Mouse (Mus musculus): Measurements from ENCODE around the gene Opcml. TPM values are rescaled to one million over a fixed set of nuclear protein-coding genes. Genes with fewer than 3 reads are reported as not detected.

Gene Opcml
- polyA plus RNA-seq, 1 experiment: 0.06 TPM

- no peak overlapping the region for H3ac ChIP-seq (ENCODE audit: control insufficient read depth, insufficient read length, low read depth)
- no peaks in the 10 kb centered on the region for H3K79me2 ChIP-seq (ENCODE audit: control insufficient read depth, insufficient read depth)
- TF ChIP-seq FOSL1 (IDR thresholded peaks at IDR 0.05; ENCODE audit: insufficient read depth, low read length, poor library complexity, severe bottlenecking) (no peak), MAX (IDR thresholded peaks at IDR 0.05) (no peak), MYOG (IDR thresholded peaks at IDR 0.05; ENCODE audit: control insufficient read depth, extremely low read depth, insufficient read length) (no peak), CTCF (IDR thresholded peaks at IDR 0.05; ENCODE audit: control insufficient read depth, insufficient read depth, insufficient read length) (no peak), CEBPB (IDR thresholded peaks at IDR 0.05; ENCODE audit: low read depth) (no peak), MYOD1 (IDR thresholded peaks at IDR 0.05; ENCODE audit: control insufficient read depth, insufficient read length, low read depth) (no peak)
- no peak overlapping the region for H3K4me3 ChIP-seq (ENCODE audit: insufficient read depth, poor library complexity, severe bottlenecking)
- H3K27me3 ChIP-seq (ENCODE audit: control insufficient read depth, insufficient read depth, insufficient read length): no peaks in the 10 kb centered on the region
- H3K36me3 ChIP-seq (ENCODE audit: control insufficient read depth, insufficient read depth): no peaks in the 10 kb centered on the region
- H3K79me3 ChIP-seq (ENCODE audit: low read depth): no peaks in the 10 kb centered on the region
Measured at GRCm38 (mm10) chr9:28621939-28622338, 831.4 kb downstream of the Opcml start.

DNA sequence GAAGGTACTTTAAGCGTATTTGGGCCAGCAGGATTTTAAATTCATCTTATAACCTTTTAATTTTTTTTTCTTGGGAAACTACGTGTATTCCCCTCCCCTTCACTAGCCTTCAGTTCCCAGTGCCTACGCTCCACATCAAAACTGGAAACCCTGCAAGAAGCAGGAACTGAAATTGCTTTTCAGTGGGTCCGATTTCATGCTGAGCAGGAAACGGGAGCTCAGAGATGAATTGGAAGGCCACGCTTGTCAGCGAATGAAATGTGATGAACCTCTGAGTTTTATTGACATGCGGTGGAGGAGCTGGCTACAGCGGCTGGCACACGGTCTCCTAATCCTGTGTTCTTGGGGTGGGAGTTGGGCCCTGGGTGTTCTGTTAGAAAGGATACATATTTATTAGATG lies 834.3 kb downstream of the Opcml start:
- TF ChIP-seq CTCF (IDR thresholded peaks at IDR 0.05; ENCODE audit: control insufficient read depth, insufficient read depth, insufficient read length): no peak
- no peak for TF ChIP-seq FOSL1 (IDR thresholded peaks at IDR 0.05; ENCODE audit: insufficient read depth, low read length, poor library complexity, severe bottlenecking)
- no peak for TF ChIP-seq MYOD1 (IDR thresholded peaks at IDR 0.05; ENCODE audit: control insufficient read depth, insufficient read length, low read depth)
- TF ChIP-seq MYOG (IDR thresholded peaks at IDR 0.05; ENCODE audit: control insufficient read depth, extremely low read depth, insufficient read length): no peak
- Histone ChIP-seq H3K79me3 (ENCODE audit: low read depth) (no peaks in the 10 kb centered on the region), H3K27me3 (ENCODE audit: control insufficient read depth, insufficient read depth, insufficient read length) (no peaks in the 10 kb centered on the region), H3ac (ENCODE audit: control insufficient read depth, insufficient read length, low read depth) (no peak overlapping the region), H3K4me3 (ENCODE audit: insufficient read depth, poor library complexity, severe bottlenecking) (no peak overlapping the region), H3K79me2 (ENCODE audit: control insufficient read depth, insufficient read depth) (no peaks in the 10 kb centered on the region), H3K36me3 (ENCODE audit: control insufficient read depth, insufficient read depth) (no peaks in the 10 kb centered on the region)

DNA sequence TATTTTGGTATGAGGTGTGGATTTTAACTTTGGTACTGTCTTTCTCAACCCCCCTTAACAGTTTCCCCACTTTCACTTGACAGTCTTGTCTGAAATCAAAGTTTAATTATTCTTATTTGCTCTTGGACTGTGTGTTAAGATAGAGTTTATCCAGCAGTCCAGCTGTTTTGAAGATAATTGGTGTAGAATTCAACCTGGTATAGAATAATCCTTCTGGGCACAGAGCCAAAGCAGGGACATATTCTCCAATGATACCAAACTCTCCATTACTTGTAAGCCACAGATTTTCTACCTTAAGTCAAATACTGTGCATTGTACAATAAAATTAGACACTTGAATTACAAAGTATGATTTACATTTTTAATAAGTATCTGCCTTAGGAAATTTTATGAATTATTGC lies 852.2 kb downstream of the Opcml start:
- H3K27me3 ChIP-seq (ENCODE audit: control insufficient read depth, insufficient read depth, insufficient read length): no peaks in the 10 kb centered on the region
- H3ac ChIP-seq (ENCODE audit: control insufficient read depth, insufficient read length, low read depth): no peak overlapping the region
- no peak overlapping the region for H3K4me3 ChIP-seq (ENCODE audit: insufficient read depth, poor library complexity, severe bottlenecking)
- TF ChIP-seq CEBPB (IDR thresholded peaks at IDR 0.05; ENCODE audit: low read depth): no peak
- TF ChIP-seq USF1 (IDR thresholded peaks at IDR 0.05; ENCODE audit: low read depth): no peak
- TF ChIP-seq MYOD1 (IDR thresholded peaks at IDR 0.05; ENCODE audit: control insufficient read depth, insufficient read length, low read depth): no peak
- TF ChIP-seq CTCF (IDR thresholded peaks at IDR 0.05; ENCODE audit: control insufficient read depth, insufficient read depth, insufficient read length): no peak
- no peaks in the 10 kb centered on the region for H3K36me3 ChIP-seq (ENCODE audit: control insufficient read depth, insufficient read depth)
- no peaks in the 10 kb centered on the region for H3K79me2 ChIP-seq (ENCODE audit: control insufficient read depth, insufficient read depth)
- H3K79me3 ChIP-seq (ENCODE audit: low read depth): no peaks in the 10 kb centered on the region

GRCm38 (mm10) chr9:28644063-28644462 lies 853.5 kb downstream of the Opcml start:
- no peaks in the 10 kb centered on the region for H3K79me3 ChIP-seq (ENCODE audit: low read depth)
- H3K79me2 ChIP-seq (ENCODE audit: control insufficient read depth, insufficient read depth): no peaks in the 10 kb centered on the region
- H3ac ChIP-seq (ENCODE audit: control insufficient read depth, insufficient read length, low read depth): no peak overlapping the region
- no peak overlapping the region for H3K4me3 ChIP-seq (ENCODE audit: insufficient read depth, poor library complexity, severe bottlenecking)
- TF ChIP-seq CEBPB (IDR thresholded peaks at IDR 0.05; ENCODE audit: low read depth): no peak
- no peaks in the 10 kb centered on the region for H3K36me3 ChIP-seq (ENCODE audit: control insufficient read depth, insufficient read depth)
- no peaks in the 10 kb centered on the region for H3K27me3 ChIP-seq (ENCODE audit: control insufficient read depth, insufficient read depth, insufficient read length)

- TF ChIP-seq MYOG (IDR thresholded peaks at IDR 0.05; ENCODE audit: control insufficient read depth, extremely low read depth, insufficient read length) (no peak), CTCF (IDR thresholded peaks at IDR 0.05; ENCODE audit: control insufficient read depth, insufficient read depth, insufficient read length) (no peak), MYOD1 (IDR thresholded peaks at IDR 0.05; ENCODE audit: control insufficient read depth, insufficient read length, low read depth) (no peak), FOSL1 (IDR thresholded peaks at IDR 0.05; ENCODE audit: insufficient read depth, low read length, poor library complexity, severe bottlenecking) (no peak), USF1 (IDR thresholded peaks at IDR 0.05; ENCODE audit: low read depth) (no peak), MAX (IDR thresholded peaks at IDR 0.05) (no peak), CEBPB (IDR thresholded peaks at IDR 0.05; ENCODE audit: low read depth) (no peak)
- Histone ChIP-seq H3K36me3 (ENCODE audit: control insufficient read depth, insufficient read depth) (no peaks in the 10 kb centered on the region), H3ac (ENCODE audit: control insufficient read depth, insufficient read length, low read depth) (no peak overlapping the region), H3K79me2 (ENCODE audit: control insufficient read depth, insufficient read depth) (no peaks in the 10 kb centered on the region), H3K4me3 (ENCODE audit: insufficient read depth, poor library complexity, severe bottlenecking) (no peak overlapping the region), H3K79me3 (ENCODE audit: low read depth) (no peaks in the 10 kb centered on the region), H3K27me3 (ENCODE audit: control insufficient read depth, insufficient read depth, insufficient read length) (no peaks in the 10 kb centered on the region)
Measured at GRCm38 (mm10) chr9:28650089-28650488, 859.5 kb downstream of the Opcml start.

- no peak for TF ChIP-seq MYOG (IDR thresholded peaks at IDR 0.05; ENCODE audit: control insufficient read depth, extremely low read depth, insufficient read length)
- TF ChIP-seq USF1 (IDR thresholded peaks at IDR 0.05; ENCODE audit: low read depth): no peak
- Histone ChIP-seq H3K79me2 (ENCODE audit: control insufficient read depth, insufficient read depth) (no peaks in the 10 kb centered on the region), H3ac (ENCODE audit: control insufficient read depth, insufficient read length, low read depth) (no peak overlapping the region), H3K79me3 (ENCODE audit: low read depth) (no peaks in the 10 kb centered on the region), H3K36me3 (ENCODE audit: control insufficient read depth, insufficient read depth) (no peaks in the 10 kb centered on the region), H3K4me3 (ENCODE audit: insufficient read depth, poor library complexity, severe bottlenecking) (no peak overlapping the region), H3K27me3 (ENCODE audit: control insufficient read depth, insufficient read depth, insufficient read length) (no peaks in the 10 kb centered on the region)
Measured at GRCm38 (mm10) chr9:28659996-28660395, 869.4 kb downstream of the Opcml start.
